Mouse (Mus musculus) midbrain, embryonic 13.5 days (tissue): ENCODE measurements around the gene Fzd1. TPM values are rescaled to one million over a fixed set of nuclear protein-coding genes. Genes with fewer than 3 reads are reported as not detected.

Experiments
- ATAC-seq: fragments of 200-750 bp; cut with Nextera tagmentation; 2 replicates; pipeline ENCODE4 v1.8.0; 2017; ENCODE audit warnings: mild to moderate bottlenecking, moderate TSS enrichment, moderate library complexity
- H3K27ac ChIP-seq: fragments of 300-500 bp; sonication (generic); 2 replicates; pipeline ENCODE4 v1.5.1; 2015; ENCODE audit warnings: inconsistent platforms, mild to moderate bottlenecking, moderate library complexity
- H3K27me3 ChIP-seq: fragments of 300-500 bp; sonication (generic); 2 replicates; pipeline ENCODE4 v1.6.1; 2015; ENCODE audit warnings: mild to moderate bottlenecking, inconsistent platforms
- H3K36me3 ChIP-seq: fragments of 300-500 bp; sonication (generic); 2 replicates; pipeline ENCODE4 v1.6.1; 2015; ENCODE audit warnings: mild to moderate bottlenecking, inconsistent platforms
- H3K4me1 ChIP-seq: fragments of 300-500 bp; sonication (generic); replicated peaks from 2 replicates; pipeline ENCODE4 v1.6.1; 2015; ENCODE audit warnings: inconsistent platforms
- H3K4me2 ChIP-seq: fragments of 300-500 bp; sonication (generic); replicated peaks from 2 replicates; pipeline ENCODE4 v1.6.1; 2015; ENCODE audit warnings: moderate library complexity, mild to moderate bottlenecking, inconsistent platforms
- H3K4me3 ChIP-seq: fragments of 300-500 bp; sonication (generic); replicated peaks from 2 replicates; pipeline ENCODE4 v1.5.1; 2015; ENCODE audit warnings: mild to moderate bottlenecking, inconsistent platforms
- H3K9ac ChIP-seq: fragments of 300-500 bp; sonication (generic); replicated peaks from 2 replicates; pipeline ENCODE4 v1.6.1; 2015; ENCODE audit warnings: mild to moderate bottlenecking, inconsistent platforms
- H3K9me3 ChIP-seq: fragments of 300-500 bp; sonication (generic); 2 replicates; pipeline ENCODE4 v1.6.1; 2016; ENCODE audit warnings: mild to moderate bottlenecking, inconsistent platforms
- WGBS: fragments of 180-500 bp; shearing (Covaris S2); methylation state at CpG from one replicate; pipeline ENCODE4 v1.1.7; 2015; 5-methylcytosine and 5-hydroxymethylcytosine counted together
- microRNA-seq: library from miRNA; unstranded; fragments of <30 nt; microRNA quantifications from one replicate; pipeline ENCODE4, GENCODE M21; 2016
- polyA plus RNA-seq: library from polyadenylated mRNA; unstranded; fragments of >200 nt; fragmentation: Nextera tagmentation; extraction: Ambion mirVana; gene quantifications from 2 replicates; pipeline ENCODE4 v1.2.1, GENCODE M21; 2015

Fzd1 gene
- polyA plus RNA-seq, 1 experiment from 2014 or later = 39.0 TPM

DNA sequence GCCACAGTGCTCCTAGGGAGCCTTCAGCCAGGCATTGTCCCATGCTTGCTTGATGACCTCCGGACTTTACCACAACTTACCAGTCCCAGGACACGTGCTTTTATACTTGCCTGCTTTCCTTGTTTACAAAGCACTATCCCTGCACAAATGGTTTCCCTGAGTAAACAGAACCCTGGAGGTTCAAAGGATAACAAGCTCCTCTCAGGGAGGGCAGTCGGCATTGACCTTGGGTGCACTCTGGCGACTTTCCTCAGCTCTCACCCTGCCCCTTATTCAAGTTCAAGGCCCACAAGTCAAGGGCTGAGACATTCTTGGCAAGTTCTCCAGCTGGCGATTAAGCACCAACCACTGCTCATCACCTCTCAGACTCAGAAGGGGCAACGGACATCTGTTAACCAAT is 20.8 kb downstream of the Fzd1 start:
- no peak overlapping the region for H3K4me2 ChIP-seq
- H3K4me3 ChIP-seq = no peak overlapping the region
- H3K9ac ChIP-seq = no peak overlapping the region
- H3K36me3 ChIP-seq = no peaks in the 10 kb centered on the region
- H3K27ac ChIP-seq = no peak overlapping the region
- H3K9me3 ChIP-seq = no peaks in the 10 kb centered on the region
- no peak for ATAC-seq
- no peaks in the 10 kb centered on the region; the same call in 1 of the 2 replicates for H3K27me3 ChIP-seq
- H3K4me1 ChIP-seq = peaks cover 31% of the 10 kb centered on the region
- WGBS = 61% methylated on average over 6 of the region's 6 CpGs

DNA sequence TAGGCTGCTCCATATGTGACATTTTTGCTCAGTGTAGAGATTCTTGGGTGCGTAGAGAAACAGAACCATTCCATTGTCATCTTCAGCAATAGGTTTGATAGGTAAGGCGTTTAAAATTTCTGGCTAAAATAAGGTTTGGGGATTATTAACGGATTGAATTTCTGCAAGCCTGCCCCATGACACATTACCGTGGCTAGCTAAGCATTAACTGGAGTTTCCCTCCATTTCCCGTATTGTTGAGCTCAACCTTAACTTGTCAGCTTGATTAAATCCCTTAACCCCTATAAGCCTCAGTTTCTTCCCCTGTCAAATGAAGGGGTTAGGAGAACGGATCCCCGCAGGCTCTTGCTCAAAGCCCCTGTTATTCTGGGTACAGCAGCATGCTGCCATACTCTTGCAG is 22.4 kb downstream of the Fzd1 start:
- Histone ChIP-seq H3K9ac (no peak overlapping the region), H3K4me2 (no peak overlapping the region), H3K27me3 (no peaks in the 10 kb centered on the region; the same call in 1 of the 2 replicates), H3K9me3 (no peaks in the 10 kb centered on the region), H3K27ac (no peak overlapping the region), H3K36me3 (no peaks in the 10 kb centered on the region), H3K4me1 (peaks cover 34% of the 10 kb centered on the region), H3K4me3 (no peak overlapping the region)
- ATAC-seq = no peak
- WGBS = 65% methylated on average over 7 of the region's 7 CpGs

DNA sequence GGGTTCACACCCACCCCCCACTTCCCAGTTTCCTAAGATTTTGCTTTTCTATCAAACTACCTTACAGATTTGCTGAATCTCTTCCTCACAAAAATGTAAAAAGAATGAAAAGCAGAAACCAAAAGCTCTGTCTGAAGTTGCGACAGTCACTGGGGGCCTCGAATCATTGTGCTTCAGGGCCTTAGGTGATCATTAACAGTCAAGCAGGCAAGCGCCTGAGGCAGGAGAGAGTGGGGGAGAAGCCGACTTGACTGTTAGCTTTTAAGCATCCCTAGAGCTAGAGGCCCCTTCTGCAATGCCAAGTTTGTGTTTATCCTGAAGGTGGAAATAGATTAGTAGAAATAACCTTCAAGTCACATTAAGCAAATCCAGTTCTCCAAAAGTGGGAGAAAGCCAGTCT is 24.6 kb downstream of the Fzd1 start:
- Histone ChIP-seq H3K27ac (peak overlapping the region; percentile 45; the same call in 1 of the 2 replicates), H3K36me3 (no peaks in the 10 kb centered on the region), H3K4me2 (no peak overlapping the region), H3K9me3 (no peaks in the 10 kb centered on the region), H3K9ac (no peak overlapping the region), H3K27me3 (no peaks in the 10 kb centered on the region; the same call in 1 of the 2 replicates), H3K4me1 (peaks cover 34% of the 10 kb centered on the region), H3K4me3 (no peak overlapping the region)
- 57% methylated on average over 4 of the region's 4 CpGs for WGBS
- ATAC-seq = no peak

DNA sequence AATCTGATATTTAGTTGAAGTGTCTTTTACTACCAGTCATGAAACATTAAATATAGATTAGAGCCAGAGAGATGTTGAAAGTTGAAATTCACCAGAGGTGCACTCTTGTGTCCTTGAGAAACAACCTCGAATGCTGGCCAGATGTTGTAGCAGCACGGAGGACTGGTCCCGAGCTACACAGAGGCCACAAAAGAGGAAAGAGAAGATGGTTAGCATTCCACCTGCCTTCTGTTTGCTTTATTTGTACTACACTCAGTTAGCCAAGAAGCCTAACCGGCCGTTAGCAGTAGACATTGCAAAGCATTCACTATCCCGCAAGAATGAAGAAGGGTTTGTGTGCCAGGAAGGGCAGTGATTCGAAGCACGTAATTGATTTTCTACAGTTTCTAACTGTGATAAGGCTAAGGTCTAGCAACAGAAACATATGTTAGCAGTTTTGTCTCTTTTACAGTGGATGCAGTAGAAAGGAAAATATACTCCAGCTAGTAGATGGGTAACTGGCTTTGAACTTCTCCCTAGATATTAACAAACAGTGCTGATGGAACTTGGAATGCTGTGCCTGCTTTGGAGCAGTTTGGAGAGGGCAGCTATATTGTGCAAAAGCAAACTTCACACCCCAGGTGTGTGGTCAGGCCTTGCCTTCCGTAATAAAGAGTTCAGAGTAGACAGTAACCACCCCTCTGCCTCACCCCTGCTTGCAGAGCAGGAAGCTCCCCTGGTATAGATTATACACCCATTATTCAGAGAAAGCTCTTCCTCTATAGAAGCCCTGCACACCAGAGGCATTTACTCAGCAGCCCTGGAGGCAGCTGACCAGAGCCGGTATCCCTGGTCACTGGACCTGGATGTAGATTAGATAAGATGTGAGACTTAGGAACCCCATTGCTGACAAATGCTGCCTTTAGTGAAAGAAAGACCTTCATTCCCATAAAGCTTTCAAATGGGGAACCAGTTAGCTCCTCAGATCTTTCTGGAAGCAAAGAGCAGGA is 25.3 kb downstream of the Fzd1 start:
- Histone ChIP-seq H3K4me3 (no peak overlapping the region), H3K36me3 (no peaks in the 10 kb centered on the region), H3K9me3 (no peaks in the 10 kb centered on the region), H3K4me1 (peaks cover 34% of the 10 kb centered on the region), H3K4me2 (no peak overlapping the region), H3K27ac (peak overlapping the region; percentile 52), H3K27me3 (no peaks in the 10 kb centered on the region; the same call in 1 of the 2 replicates), H3K9ac (no peak overlapping the region)
- WGBS = 47% methylated on average over 10 of the region's 10 CpGs
- ATAC-seq = peak; percentile 51

- WGBS = 39% methylated on average over 5 of the region's 5 CpGs
- ATAC-seq = peak; percentile 92
Observed at GRCm38 (mm10) chr5:4731743-4732215, 26.1 kb downstream of the Fzd1 start.

GRCm38 (mm10) chr5:4731064-4731463 is 26.8 kb downstream of the Fzd1 start:
- H3K9ac ChIP-seq = no peak overlapping the region
- no peak overlapping the region for H3K4me3 ChIP-seq
- no peak for ATAC-seq
- no peaks in the 10 kb centered on the region for H3K9me3 ChIP-seq
- 87% methylated on average over 3 of the region's 3 CpGs for WGBS
- peaks cover 34% of the 10 kb centered on the region for H3K4me1 ChIP-seq
- H3K4me2 ChIP-seq = no peak overlapping the region
- H3K27me3 ChIP-seq = no peaks in the 10 kb centered on the region; the same call in 1 of the 2 replicates
- no peaks in the 10 kb centered on the region for H3K36me3 ChIP-seq
- peak overlapping the region; percentile 63; the same call in 1 of the 2 replicates for H3K27ac ChIP-seq

More at GRCm38 (mm10) chr5:4731743-4732215, 26.1 kb downstream of the Fzd1 start:
- no peak overlapping the region for H3K9ac ChIP-seq
- peak overlapping the region; percentile 63; the same call in 1 of the 2 replicates for H3K27ac ChIP-seq
- H3K27me3 ChIP-seq = no peaks in the 10 kb centered on the region; the same call in 1 of the 2 replicates
- no peaks in the 10 kb centered on the region for H3K9me3 ChIP-seq
- no peak overlapping the region for H3K4me3 ChIP-seq
- no peaks in the 10 kb centered on the region for H3K36me3 ChIP-seq
- H3K4me2 ChIP-seq = no peak overlapping the region
- peaks cover 34% of the 10 kb centered on the region for H3K4me1 ChIP-seq

Small RNAs within 50 kb of the gene (microRNA-seq; reads per million reads assigned to microRNA genes)
- gene Gm44483 = not detected
